Mouse (Mus musculus): ENCODE measurements around the gene Tctex1d1. TPM values are rescaled to one million over a fixed set of nuclear protein-coding genes. Genes with fewer than 3 reads are reported as not detected.

Gene Tctex1d1
- polyA plus RNA-seq, 1 experiment, result not detected

- TF ChIP-seq CTCF (IDR thresholded peaks at IDR 0.05; ENCODE audit: extremely low read depth, insufficient read depth, insufficient read length, insufficient replicate concordance) (no peak), POLR2A (IDR thresholded peaks at IDR 0.05; ENCODE audit: low read depth, low read length) (no peak)
Observed at GRCm38 (mm10) chr4:102974172-102974571, 4.2 kb upstream of the Tctex1d1 start.

GRCm38 (mm10) chr4:102976290-102977275 is 1.8 kb upstream of the Tctex1d1 start:
- 83% methylated on average over 12 of the region's 12 CpGs for WGBS
- H3K4me1 ChIP-seq (ENCODE audit: control insufficient read depth, insufficient read depth, insufficient read length), result peaks cover 6% of the 10 kb centered on the region; the same call in 1 of the 2 replicates

More at GRCm38 (mm10) chr4:102974172-102974571, 4.2 kb upstream of the Tctex1d1 start:
- peaks cover 4% of the 10 kb centered on the region; the same call in 1 of the 2 replicates for H3K27me3 ChIP-seq (ENCODE audit: control insufficient read depth, insufficient read depth, low read length)
- H3K36me3 ChIP-seq (ENCODE audit: control insufficient read depth, insufficient read depth, low read length), result no peaks in the 10 kb centered on the region
- DNase-seq (ENCODE audit: low read depth in 1 of 2, low spot score in 2 of 2), result no peak
- no peak overlapping the region for H3K4me3 ChIP-seq (ENCODE audit: extremely low read depth, insufficient read depth, insufficient read length)
- 82% methylated on average over 5 of the region's 5 CpGs for WGBS
- peaks cover 6% of the 10 kb centered on the region; the same call in 1 of the 2 replicates for H3K4me1 ChIP-seq (ENCODE audit: control insufficient read depth, insufficient read depth, insufficient read length)
- no peak overlapping the region for H3K27ac ChIP-seq (ENCODE audit: insufficient read depth, low read length)

GRCm38 (mm10) chr4:102977778-102978321 is 556 bp upstream of the Tctex1d1 start:
- no peak overlapping the region for H3K27ac ChIP-seq (ENCODE audit: insufficient read depth, low read length)
- H3K27me3 ChIP-seq (ENCODE audit: control insufficient read depth, insufficient read depth, low read length), result peaks cover 4% of the 10 kb centered on the region; the same call in 1 of the 2 replicates
- WGBS, result 35% methylated on average over 16 of the region's 16 CpGs
- peaks cover 6% of the 10 kb centered on the region; the same call in 1 of the 2 replicates for H3K4me1 ChIP-seq (ENCODE audit: control insufficient read depth, insufficient read depth, insufficient read length)
- no peak for TF ChIP-seq CTCF (IDR thresholded peaks at IDR 0.05; ENCODE audit: extremely low read depth, insufficient read depth, insufficient read length, insufficient replicate concordance)
- no peak for TF ChIP-seq POLR2A (IDR thresholded peaks at IDR 0.05; ENCODE audit: low read depth, low read length)
- no peak overlapping the region for H3K4me3 ChIP-seq (ENCODE audit: extremely low read depth, insufficient read depth, insufficient read length)
- DNase-seq (ENCODE audit: low read depth in 1 of 2, low spot score in 2 of 2), result no peak
- H3K36me3 ChIP-seq (ENCODE audit: control insufficient read depth, insufficient read depth, low read length), result no peaks in the 10 kb centered on the region

More at GRCm38 (mm10) chr4:102976290-102977275, 1.8 kb upstream of the Tctex1d1 start:
- Histone ChIP-seq H3K36me3 (ENCODE audit: control insufficient read depth, insufficient read depth, low read length) (no peaks in the 10 kb centered on the region), H3K27me3 (ENCODE audit: control insufficient read depth, insufficient read depth, low read length) (peaks cover 4% of the 10 kb centered on the region; the same call in 1 of the 2 replicates), H3K27ac (ENCODE audit: insufficient read depth, low read length) (no peak overlapping the region), H3K4me3 (ENCODE audit: extremely low read depth, insufficient read depth, insufficient read length) (no peak overlapping the region)
- no peak for DNase-seq (ENCODE audit: low read depth in 1 of 2, low spot score in 2 of 2)
- TF ChIP-seq POLR2A (IDR thresholded peaks at IDR 0.05; ENCODE audit: low read depth, low read length) (no peak), CTCF (IDR thresholded peaks at IDR 0.05; ENCODE audit: extremely low read depth, insufficient read depth, insufficient read length, insufficient replicate concordance) (no peak)

GRCm38 (mm10) chr4:102979385-102979784 is 979 bp downstream of the Tctex1d1 start:
- no peak for TF ChIP-seq CTCF (IDR thresholded peaks at IDR 0.05; ENCODE audit: extremely low read depth, insufficient read depth, insufficient read length, insufficient replicate concordance)
- no peak for TF ChIP-seq POLR2A (IDR thresholded peaks at IDR 0.05; ENCODE audit: low read depth, low read length)
- peaks cover 4% of the 10 kb centered on the region; the same call in 1 of the 2 replicates for H3K27me3 ChIP-seq (ENCODE audit: control insufficient read depth, insufficient read depth, low read length)

GRCm38 (mm10) chr4:102981709-102982108 is 3.3 kb downstream of the Tctex1d1 start:
- Histone ChIP-seq H3K27ac (ENCODE audit: insufficient read depth, low read length) (no peak overlapping the region), H3K36me3 (ENCODE audit: control insufficient read depth, insufficient read depth, low read length) (no peaks in the 10 kb centered on the region), H3K4me1 (ENCODE audit: control insufficient read depth, insufficient read depth, insufficient read length) (peaks cover 6% of the 10 kb centered on the region; the same call in 1 of the 2 replicates), H3K4me3 (ENCODE audit: extremely low read depth, insufficient read depth, insufficient read length) (no peak overlapping the region), H3K27me3 (ENCODE audit: control insufficient read depth, insufficient read depth, low read length) (peaks cover 4% of the 10 kb centered on the region; the same call in 1 of the 2 replicates)
- no peak for TF ChIP-seq CTCF (IDR thresholded peaks at IDR 0.05; ENCODE audit: extremely low read depth, insufficient read depth, insufficient read length, insufficient replicate concordance)
- TF ChIP-seq POLR2A (IDR thresholded peaks at IDR 0.05; ENCODE audit: low read depth, low read length), result no peak
- WGBS, result 74% methylated on average over 8 of the region's 8 CpGs
- DNase-seq (ENCODE audit: low read depth in 1 of 2, low spot score in 2 of 2), result no peak

More at GRCm38 (mm10) chr4:102979385-102979784, 979 bp downstream of the Tctex1d1 start:
- Histone ChIP-seq H3K27ac (ENCODE audit: insufficient read depth, low read length) (no peak overlapping the region), H3K4me1 (ENCODE audit: control insufficient read depth, insufficient read depth, insufficient read length) (peaks cover 6% of the 10 kb centered on the region; the same call in 1 of the 2 replicates), H3K4me3 (ENCODE audit: extremely low read depth, insufficient read depth, insufficient read length) (no peak overlapping the region), H3K36me3 (ENCODE audit: control insufficient read depth, insufficient read depth, low read length) (no peaks in the 10 kb centered on the region)
- WGBS, result 14% methylated on average over 5 of the region's 5 CpGs
- DNase-seq (ENCODE audit: low read depth in 1 of 2, low spot score in 2 of 2), result no peak

GRCm38 (mm10) chr4:102986173-102986572 is 7.8 kb downstream of the Tctex1d1 start:
- H3K27me3 ChIP-seq (ENCODE audit: control insufficient read depth, insufficient read depth, low read length), result no peaks in the 10 kb centered on the region
- 78% methylated on average over 7 of the region's 7 CpGs for WGBS
- no peak for DNase-seq (ENCODE audit: low read depth in 1 of 2, low spot score in 2 of 2)
- no peak overlapping the region for H3K4me3 ChIP-seq (ENCODE audit: extremely low read depth, insufficient read depth, insufficient read length)
- no peak overlapping the region for H3K27ac ChIP-seq (ENCODE audit: insufficient read depth, low read length)
- no peaks in the 10 kb centered on the region for H3K4me1 ChIP-seq (ENCODE audit: control insufficient read depth, insufficient read depth, insufficient read length)
- no peaks in the 10 kb centered on the region for H3K36me3 ChIP-seq (ENCODE audit: control insufficient read depth, insufficient read depth, low read length)
- TF ChIP-seq CTCF (IDR thresholded peaks at IDR 0.05; ENCODE audit: extremely low read depth, insufficient read depth, insufficient read length, insufficient replicate concordance), result no peak
- TF ChIP-seq POLR2A (IDR thresholded peaks at IDR 0.05; ENCODE audit: low read depth, low read length), result no peak
